Mouse (Mus musculus) right cerebral cortex, postnatal 4 days (tissue): Measurements from ENCODE around the gene Cadps2.

Experiments
- DNase-seq: peaks from one replicate; pipeline ENCODE4 v3.0.0-alpha.2; 2022

The Cadps2 gene

GRCm38 (mm10) chr6:23748823-23749222 lies 90.4 kb downstream of the Cadps2 start:
- no peak for DNase-seq

- no peak for DNase-seq
Measured at GRCm38 (mm10) chr6:23740010-23740409, 99.2 kb downstream of the Cadps2 start.

- no peak for DNase-seq
Measured at GRCm38 (mm10) chr6:23732750-23733149, 106.5 kb downstream of the Cadps2 start.

GRCm38 (mm10) chr6:23728620-23729019 lies 110.6 kb downstream of the Cadps2 start:
- DNase-seq = no peak

GRCm38 (mm10) chr6:23723697-23724096 lies 115.5 kb downstream of the Cadps2 start:
- no peak for DNase-seq

- no peak for DNase-seq
Measured at GRCm38 (mm10) chr6:23720401-23720800, 118.8 kb downstream of the Cadps2 start.

- no peak for DNase-seq
Measured at GRCm38 (mm10) chr6:23707506-23707905, 131.7 kb downstream of the Cadps2 start.

- DNase-seq = no peak
Measured at GRCm38 (mm10) chr6:23700879-23701278, 138.3 kb downstream of the Cadps2 start.

GRCm38 (mm10) chr6:23678172-23678571 lies 161.0 kb downstream of the Cadps2 start:
- no peak for DNase-seq

- DNase-seq = no peak
Measured at GRCm38 (mm10) chr6:23655036-23655435, 184.2 kb downstream of the Cadps2 start, which contains the start of gene Rnf148. Gene Rnf148, minus strand, starts transcription at chr6:23655136.

GRCm38 (mm10) chr6:23650205-23650604 lies 189.0 kb downstream of the Cadps2 start, which contains the start of gene Rnf133:
Gene Rnf133, minus strand, starts transcription at chr6:23650305.
- no peak for DNase-seq

GRCm38 (mm10) chr6:23648732-23649131 lies 190.5 kb downstream of the Cadps2 start:
- no peak for DNase-seq

GRCm38 (mm10) chr6:23647627-23648247 lies 191.5 kb downstream of the Cadps2 start:
- DNase-seq = no peak

GRCm38 (mm10) chr6:23637081-23637480 lies 202.1 kb downstream of the Cadps2 start:
- DNase-seq = peak; percentile 35

- DNase-seq = no peak
Measured at GRCm38 (mm10) chr6:23635208-23635607, 204.0 kb downstream of the Cadps2 start.

- no peak for DNase-seq
Measured at GRCm38 (mm10) chr6:23634016-23634415, 205.2 kb downstream of the Cadps2 start.

GRCm38 (mm10) chr6:23630465-23630864 lies 208.8 kb downstream of the Cadps2 start:
- DNase-seq = no peak

- no peak for DNase-seq
Measured at GRCm38 (mm10) chr6:23575102-23575501, 264.1 kb downstream of the Cadps2 start.

GRCm38 (mm10) chr6:23573750-23574149 lies 265.5 kb downstream of the Cadps2 start:
- DNase-seq = no peak

- DNase-seq = no peak
Measured at GRCm38 (mm10) chr6:23572401-23572800, 266.8 kb downstream of the Cadps2 start.

GRCm38 (mm10) chr6:23569686-23570085 lies 269.5 kb downstream of the Cadps2 start:
- no peak for DNase-seq

GRCm38 (mm10) chr6:23568688-23569087 lies 270.5 kb downstream of the Cadps2 start:
- DNase-seq = no peak

GRCm38 (mm10) chr6:23567651-23568050 lies 271.6 kb downstream of the Cadps2 start:
- DNase-seq = no peak

- no peak for DNase-seq
Measured at GRCm38 (mm10) chr6:23549874-23550273, 289.3 kb downstream of the Cadps2 start.

- no peak for DNase-seq
Measured at GRCm38 (mm10) chr6:23523710-23524109, 315.5 kb downstream of the Cadps2 start.
